20 mouse cellular contexts compared by ENCODE assay signal in genomic region chr1:32701267-32701666, GRCm38 (mm10).
DNase-seq lines count a peak whose midpoint lies in the region; ATAC-seq and TF ChIP-seq lines count a peak whose summit lies in the region.
"Had no signal": no experiment of that assay in that cellular context is flagged by ENCODE, and none has a peak within 500 bp of the region (broad histone marks: within the 10 kb centered on the region; RNA-seq: fewer than 3 reads in every experiment).

No protein-coding gene starts in this region.

- no peaks in the 10 kb centered on the region for H3K27me3 ChIP-seq in intestine, postnatal 0 days (replicated peaks; ENCODE audit: control insufficient read depth, insufficient read depth, low read length)
- H3K27me3 ChIP-seq: embryonic facial prominence, embryonic 12.5 days; forebrain, embryonic 13.5 days had no signal

- no peaks in the 10 kb centered on the region for H3K36me3 ChIP-seq in intestine, postnatal 0 days (ENCODE audit: control insufficient read depth, insufficient read depth)
- H3K36me3 ChIP-seq: embryonic facial prominence, embryonic 10.5 days; embryonic facial prominence, embryonic 12.5 days had no signal

- no peak for TF ChIP-seq CTCF in intestine, postnatal 0 days (IDR thresholded peaks at IDR 0.05; ENCODE audit: low read depth)

- H3K4me1 ChIP-seq in intestine, postnatal 0 days (replicated peaks; ENCODE audit: control insufficient read depth, insufficient read depth, low read length), result no peaks in the 10 kb centered on the region
- H3K4me1 ChIP-seq: embryonic facial prominence, embryonic 10.5 days; embryonic facial prominence, embryonic 12.5 days; forebrain, embryonic 13.5 days had no signal

- WGBS in intestine, postnatal 0 days, result 85% methylated on average over 3 of the region's 3 CpGs

- H3K9me3 ChIP-seq in intestine, postnatal 0 days (ENCODE audit: control insufficient read depth), result no peaks in the 10 kb centered on the region
- H3K9me3 ChIP-seq: embryonic facial prominence, embryonic 10.5 days; embryonic facial prominence, embryonic 12.5 days; forebrain, embryonic 13.5 days had no signal

- H3K4me2 ChIP-seq in intestine, postnatal 0 days (replicated peaks; ENCODE audit: low read depth), result no peak overlapping the region
- H3K4me2 ChIP-seq: embryonic facial prominence, embryonic 12.5 days; forebrain, embryonic 13.5 days had no signal

- no peak overlapping the region for H3K4me3 ChIP-seq in intestine, postnatal 0 days (ENCODE audit: low read depth, low read length)
- H3K4me3 ChIP-seq: embryonic facial prominence, embryonic 10.5 days; embryonic facial prominence, embryonic 12.5 days; forebrain, embryonic 13.5 days had no signal

- DNase-seq in layer of hippocampus, adult 18-20 months (ENCODE audit: low spot score in 2 of 2), result peak; percentile 12 to 57
- DNase-seq in layer of hippocampus, postnatal 10 days (ENCODE audit: low spot score in 2 of 2), result no peak
- DNase-seq in layer of hippocampus, adult 8-10 months (ENCODE audit: low spot score in 2 of 2), result peak; percentile 25 to 32
- no peak for DNase-seq in layer of hippocampus, postnatal 36 days
- DNase-seq in brain, adult 2 months (ENCODE audit: low read depth, low spot score), result peak; percentile 31
- peak; percentile 8 for DNase-seq in brain, embryonic 18.5 days (ENCODE audit: low read depth, low spot score)
- no peak for DNase-seq in cerebellum, adult 9-10 months
- DNase-seq: adrenal gland, adult 2 months; adrenal gland, postnatal 10 days; adrenal gland, postnatal 25 days; cerebellum, adult 11 months; cerebellum, adult 18-20 months; cerebellum, adult 8-10 months; cerebellum, postnatal 10 days; cerebellum, postnatal 25 days had no signal

- no peak for ATAC-seq in intestine, postnatal 0 days
- ATAC-seq: forebrain, embryonic 13.5 days; forebrain, embryonic 16.5 days had no signal

- no peak overlapping the region for H3K27ac ChIP-seq in intestine, postnatal 0 days (ENCODE audit: low read depth, low read length)
- H3K27ac ChIP-seq: embryonic facial prominence, embryonic 10.5 days; embryonic facial prominence, embryonic 12.5 days; forebrain, embryonic 13.5 days had no signal

- H3K9ac ChIP-seq in intestine, postnatal 0 days (ENCODE audit: low read depth, low read length), result no peak overlapping the region
- H3K9ac ChIP-seq: embryonic facial prominence, embryonic 12.5 days; forebrain, embryonic 13.5 days had no signal

Comparison
In these comparisons a context has a peak if more than half of its experiments do, and no peak if none do; other contexts are left out.
1. DNase-seq: peak in layer of hippocampus, adult 18-20 months (2 of 2), layer of hippocampus, adult 8-10 months (2 of 2), brain, adult 2 months (single experiment) and brain, embryonic 18.5 days (single experiment); none in layer of hippocampus, postnatal 10 days (0 of 2), layer of hippocampus, postnatal 36 days (0 of 2) and cerebellum, adult 9-10 months (single experiment).